Mouse (Mus musculus): ENCODE results near the gene Mlkl. TPM values are rescaled to one million over a fixed set of nuclear protein-coding genes. Genes with fewer than 3 reads are reported as not detected.
"Not testable (repeated sequence)": the region's sequence is repeated elsewhere in the genome, so short reads cannot be mapped to it uniquely, and the experiment has no call there.

The Mlkl gene
- polyA plus RNA-seq, 2 experiments = 0.59 to 1.0 TPM

GRCm38 (mm10) chr8:111314729-111315128 lies 23.2 kb downstream of the Mlkl start:
- Histone ChIP-seq H3K9me3 (ENCODE audit: control insufficient read depth, low read length) (no peaks in the 10 kb centered on the region), H3K27me3 (ENCODE audit: control insufficient read depth, insufficient read depth, low read length) (no peaks in the 10 kb centered on the region), H3K4me2 (replicated peaks; ENCODE audit: low read depth, low read length, severe bottlenecking) (no peak overlapping the region), H3K36me3 (ENCODE audit: control insufficient read depth, insufficient read depth, low read length) (no peaks in the 10 kb centered on the region), H3K4me3 (replicated peaks; ENCODE audit: low read length) (no peak overlapping the region), H3K9ac (ENCODE audit: low read depth, low read length, severe bottlenecking) (no peak overlapping the region), H3K27ac (replicated peaks; ENCODE audit: low read depth, low read length) (no peak overlapping the region), H3K4me1 (ENCODE audit: control insufficient read depth, insufficient read depth, low read length) (no peaks in the 10 kb centered on the region)
- no peak for ATAC-seq (ENCODE audit: low FRiP score, low read depth)
- no peak for DNase-seq (ENCODE audit: low spot score)
- WGBS = 90% methylated on average over 12 of the region's 12 CpGs
- no peak for TF ChIP-seq POLR2A (IDR thresholded peaks at IDR 0.05; ENCODE audit: borderline replicate concordance, extremely low read depth, insufficient read depth, insufficient read length)

GRCm38 (mm10) chr8:111313961-111314360 lies 24.0 kb downstream of the Mlkl start:
- not testable (repeated sequence) for ATAC-seq (ENCODE audit: low FRiP score, low read depth)

GRCm38 (mm10) chr8:111312758-111313162 lies 25.2 kb downstream of the Mlkl start:
- Histone ChIP-seq H3K27me3 (ENCODE audit: control insufficient read depth, insufficient read depth, low read length) (no peaks in the 10 kb centered on the region), H3K4me1 (ENCODE audit: control insufficient read depth, insufficient read depth, low read length) (no peaks in the 10 kb centered on the region), H3K36me3 (ENCODE audit: control insufficient read depth, insufficient read depth, low read length) (no peaks in the 10 kb centered on the region), H3K4me3 (replicated peaks; ENCODE audit: low read length) (no peak overlapping the region), H3K27ac (replicated peaks; ENCODE audit: low read depth, low read length) (no peak overlapping the region), H3K4me2 (replicated peaks; ENCODE audit: low read depth, low read length, severe bottlenecking) (no peak overlapping the region), H3K9ac (ENCODE audit: low read depth, low read length, severe bottlenecking) (no peak overlapping the region), H3K9me3 (ENCODE audit: control insufficient read depth, low read length) (no peaks in the 10 kb centered on the region)
- TF ChIP-seq POLR2A (IDR thresholded peaks at IDR 0.05; ENCODE audit: borderline replicate concordance, extremely low read depth, insufficient read depth, insufficient read length) = no peak
- WGBS = 71% methylated on average over 3 of the region's 3 CpGs
- DNase-seq (ENCODE audit: low spot score) = no peak
- ATAC-seq (ENCODE audit: low FRiP score, low read depth) = no peak

More at GRCm38 (mm10) chr8:111313961-111314360, 24.0 kb downstream of the Mlkl start:
- H3K4me2 ChIP-seq (replicated peaks; ENCODE audit: low read depth, low read length, severe bottlenecking); H3K9ac ChIP-seq (ENCODE audit: low read depth, low read length, severe bottlenecking); H3K4me1 ChIP-seq (ENCODE audit: control insufficient read depth, insufficient read depth, low read length); H3K36me3 ChIP-seq (ENCODE audit: control insufficient read depth, insufficient read depth, low read length); DNase-seq (ENCODE audit: low spot score); H3K4me3 ChIP-seq (replicated peaks; ENCODE audit: low read length); H3K9me3 ChIP-seq (ENCODE audit: control insufficient read depth, low read length); H3K27ac ChIP-seq (replicated peaks; ENCODE audit: low read depth, low read length); H3K27me3 ChIP-seq (ENCODE audit: control insufficient read depth, insufficient read depth, low read length): not testable (repeated sequence)
- WGBS = 87% methylated on average over 6 of the region's 6 CpGs

- not testable (repeated sequence) for H3K4me2 ChIP-seq (replicated peaks; ENCODE audit: low read depth, low read length, severe bottlenecking); H3K4me1 ChIP-seq (ENCODE audit: control insufficient read depth, insufficient read depth, low read length); H3K9me3 ChIP-seq (ENCODE audit: control insufficient read depth, low read length); H3K36me3 ChIP-seq (ENCODE audit: control insufficient read depth, insufficient read depth, low read length); ATAC-seq (ENCODE audit: low FRiP score, low read depth); DNase-seq (ENCODE audit: low spot score); H3K9ac ChIP-seq (ENCODE audit: low read depth, low read length, severe bottlenecking); H3K27me3 ChIP-seq (ENCODE audit: control insufficient read depth, insufficient read depth, low read length); H3K27ac ChIP-seq (replicated peaks; ENCODE audit: low read depth, low read length); H3K4me3 ChIP-seq (replicated peaks; ENCODE audit: low read length)
- 89% methylated on average over 12 of the region's 15 CpGs for WGBS
Observed at GRCm38 (mm10) chr8:111310006-111310405, 28.0 kb downstream of the Mlkl start.

- DNase-seq (ENCODE audit: low spot score) (no peak), ATAC-seq (ENCODE audit: low FRiP score, low read depth) (no peak)
- no peak overlapping the region for H3K27ac ChIP-seq (replicated peaks; ENCODE audit: low read depth, low read length)
- H3K9ac ChIP-seq (ENCODE audit: low read depth, low read length, severe bottlenecking) = no peak overlapping the region
- no peaks in the 10 kb centered on the region for H3K36me3 ChIP-seq (ENCODE audit: control insufficient read depth, insufficient read depth, low read length)
- no peak overlapping the region for H3K4me3 ChIP-seq (replicated peaks; ENCODE audit: low read length)
- no peak for TF ChIP-seq POLR2A (IDR thresholded peaks at IDR 0.05; ENCODE audit: borderline replicate concordance, extremely low read depth, insufficient read depth, insufficient read length)
- no peaks in the 10 kb centered on the region for H3K9me3 ChIP-seq (ENCODE audit: control insufficient read depth, low read length)
- 26% methylated on average over 5 of the region's 5 CpGs for WGBS
- H3K27me3 ChIP-seq (ENCODE audit: control insufficient read depth, insufficient read depth, low read length) = no peaks in the 10 kb centered on the region
- no peak overlapping the region for H3K4me2 ChIP-seq (replicated peaks; ENCODE audit: low read depth, low read length, severe bottlenecking)
- H3K4me1 ChIP-seq (ENCODE audit: control insufficient read depth, insufficient read depth, low read length) = no peaks in the 10 kb centered on the region
Observed at GRCm38 (mm10) chr8:111305031-111305730, 32.8 kb downstream of the Mlkl start.

GRCm38 (mm10) chr8:111304359-111304758 lies 33.6 kb downstream of the Mlkl start:
- WGBS = 90% methylated on average over 3 of the region's 3 CpGs
- Histone ChIP-seq H3K9ac (ENCODE audit: low read depth, low read length, severe bottlenecking) (no peak overlapping the region), H3K27me3 (ENCODE audit: control insufficient read depth, insufficient read depth, low read length) (no peaks in the 10 kb centered on the region), H3K4me2 (replicated peaks; ENCODE audit: low read depth, low read length, severe bottlenecking) (no peak overlapping the region), H3K9me3 (ENCODE audit: control insufficient read depth, low read length) (no peaks in the 10 kb centered on the region), H3K27ac (replicated peaks; ENCODE audit: low read depth, low read length) (no peak overlapping the region), H3K4me1 (ENCODE audit: control insufficient read depth, insufficient read depth, low read length) (no peaks in the 10 kb centered on the region), H3K36me3 (ENCODE audit: control insufficient read depth, insufficient read depth, low read length) (no peaks in the 10 kb centered on the region), H3K4me3 (replicated peaks; ENCODE audit: low read length) (no peak overlapping the region)
- no peak for ATAC-seq (ENCODE audit: low FRiP score, low read depth)
- no peak for DNase-seq (ENCODE audit: low spot score)
- TF ChIP-seq POLR2A (IDR thresholded peaks at IDR 0.05; ENCODE audit: borderline replicate concordance, extremely low read depth, insufficient read depth, insufficient read length) = no peak

- not testable (repeated sequence) for H3K4me3 ChIP-seq (replicated peaks; ENCODE audit: low read length); H3K27ac ChIP-seq (replicated peaks; ENCODE audit: low read depth, low read length); H3K9me3 ChIP-seq (ENCODE audit: control insufficient read depth, low read length); H3K9ac ChIP-seq (ENCODE audit: low read depth, low read length, severe bottlenecking); H3K27me3 ChIP-seq (ENCODE audit: control insufficient read depth, insufficient read depth, low read length); ATAC-seq (ENCODE audit: low FRiP score, low read depth); H3K36me3 ChIP-seq (ENCODE audit: control insufficient read depth, insufficient read depth, low read length); H3K4me2 ChIP-seq (replicated peaks; ENCODE audit: low read depth, low read length, severe bottlenecking); H3K4me1 ChIP-seq (ENCODE audit: control insufficient read depth, insufficient read depth, low read length); DNase-seq (ENCODE audit: low spot score)
- WGBS = 77% methylated on average over 5 of the region's 5 CpGs
Observed at GRCm38 (mm10) chr8:111303076-111303803, 34.7 kb downstream of the Mlkl start.

Data from limb, embryonic 14.5 days (tissue).